Mouse (Mus musculus): ENCODE results near the gene Itsn1.

Gene Itsn1

DNA sequence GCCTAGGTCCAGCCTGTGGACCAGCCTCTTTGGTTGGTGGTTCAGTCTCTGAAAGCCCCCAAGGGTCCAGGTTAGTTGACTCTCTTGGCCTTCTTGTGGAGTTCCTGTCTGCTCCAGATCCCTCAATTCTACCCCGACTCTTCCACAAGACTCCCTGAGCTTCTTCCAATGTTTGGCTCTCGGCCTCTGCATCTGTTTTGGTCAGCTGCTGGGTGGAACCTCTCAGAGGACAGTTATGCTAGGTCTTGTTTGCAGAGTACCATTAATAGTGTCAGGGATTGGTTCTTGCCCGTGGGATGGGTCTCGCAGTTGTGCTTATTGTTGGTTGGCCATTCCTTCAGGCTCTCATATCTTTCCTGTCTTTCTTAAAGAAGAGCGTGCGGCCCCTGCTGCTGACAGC, 39.5 kb downstream of the Itsn1 start:
- no peak for DNase-seq (ENCODE audit: low spot score)

DNA sequence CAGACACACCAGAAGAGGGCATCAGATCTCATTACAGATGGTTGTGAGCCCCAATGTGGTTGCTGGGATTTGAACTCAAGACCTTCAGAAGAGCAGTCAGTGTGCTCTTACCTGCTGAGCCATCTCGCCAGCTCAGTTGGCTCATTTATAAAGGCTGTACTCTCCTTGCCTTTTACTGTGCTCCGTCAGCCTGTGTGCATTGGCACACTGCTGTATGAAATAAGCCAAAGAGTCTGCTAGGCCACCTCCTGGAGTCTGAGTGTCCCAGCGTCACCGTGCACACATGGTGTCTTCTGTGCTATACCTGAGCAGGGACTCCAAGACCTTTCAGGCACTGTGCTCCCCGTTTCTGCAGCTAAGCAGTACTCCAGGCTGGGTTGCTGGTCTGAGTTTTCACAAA, 40.8 kb downstream of the Itsn1 start:
- DNase-seq (ENCODE audit: low spot score) = no peak

DNA sequence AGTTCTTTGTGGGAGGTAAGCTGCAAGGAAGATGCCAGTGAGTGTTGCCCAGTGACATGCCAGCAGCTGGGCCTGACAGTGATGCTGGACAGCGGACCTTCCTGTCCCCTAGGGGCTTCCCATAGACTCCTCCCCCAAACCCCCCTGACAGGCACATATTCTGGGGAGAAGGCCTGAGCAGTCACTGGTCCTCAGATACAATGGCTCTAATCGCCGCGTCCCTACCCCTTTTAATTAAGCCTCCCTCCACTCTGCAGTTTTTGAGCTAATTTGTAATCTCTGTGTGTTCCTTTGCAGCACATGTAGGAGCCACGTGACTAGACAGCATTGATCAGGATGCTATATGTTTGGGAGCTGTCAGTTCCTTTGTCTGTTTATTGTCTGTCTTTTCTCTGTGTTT, 41.6 kb downstream of the Itsn1 start:
- DNase-seq (ENCODE audit: low spot score) = no peak

DNA sequence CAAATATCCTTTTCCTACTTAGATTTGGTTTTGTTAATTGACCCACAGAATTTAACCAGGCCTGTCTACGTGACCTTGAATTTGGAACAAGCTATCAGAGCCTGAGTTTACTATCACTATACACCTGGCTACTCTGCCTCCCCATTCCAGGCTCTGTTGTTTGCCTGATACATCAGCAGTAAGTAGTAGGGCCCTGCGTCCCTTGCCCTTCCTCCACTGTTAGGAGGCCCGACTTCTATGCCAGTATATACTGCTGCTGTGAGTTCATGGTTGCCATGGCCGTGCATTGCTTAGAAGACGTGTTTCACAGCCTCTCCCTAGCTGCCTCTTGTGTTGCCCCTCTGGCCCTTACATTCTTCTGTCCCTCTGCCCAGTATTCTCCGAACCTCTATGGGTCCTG, 42.3 kb downstream of the Itsn1 start:
- no peak for DNase-seq (ENCODE audit: low spot score)

DNA sequence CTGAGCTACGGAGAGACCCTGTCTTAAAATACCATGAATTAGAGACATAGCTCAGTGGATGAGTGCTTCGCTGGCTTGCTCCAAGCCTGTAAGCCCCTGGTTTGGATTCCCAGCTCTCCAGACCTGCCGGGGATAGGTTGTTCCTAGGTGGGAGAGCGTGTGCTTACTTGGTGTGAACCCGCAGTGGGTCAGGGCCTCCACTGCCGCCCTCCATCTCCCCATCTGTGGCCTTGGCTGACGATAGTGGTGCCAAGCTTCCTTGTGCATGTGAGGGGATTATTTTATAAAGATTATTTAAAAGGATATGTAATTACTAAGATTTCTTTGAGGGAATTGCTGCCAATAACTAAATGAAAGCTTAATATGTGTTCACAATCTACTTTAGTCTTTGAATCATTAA, 43.5 kb downstream of the Itsn1 start:
- DNase-seq (ENCODE audit: low spot score) = no peak

DNA sequence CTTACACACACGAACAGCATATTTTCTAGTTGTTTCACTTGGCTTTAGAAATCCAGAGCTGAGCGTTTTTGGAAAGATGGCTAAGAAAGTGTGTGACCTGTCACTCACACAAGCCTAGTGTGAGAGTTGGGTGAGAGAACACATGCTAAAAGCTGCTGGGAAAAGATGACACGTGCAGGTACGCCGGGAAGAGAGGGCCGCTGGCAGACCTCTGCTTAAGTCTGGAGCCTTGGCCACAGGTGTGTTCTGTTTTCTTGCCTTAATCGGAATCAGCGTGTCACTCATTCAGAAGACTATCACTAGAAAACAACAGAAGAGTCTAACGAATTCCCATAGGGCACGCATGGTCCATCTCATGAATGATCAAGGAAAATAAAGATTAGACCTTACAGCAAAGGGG, 50.5 kb downstream of the Itsn1 start:
- no peak for DNase-seq (ENCODE audit: low spot score)

DNA sequence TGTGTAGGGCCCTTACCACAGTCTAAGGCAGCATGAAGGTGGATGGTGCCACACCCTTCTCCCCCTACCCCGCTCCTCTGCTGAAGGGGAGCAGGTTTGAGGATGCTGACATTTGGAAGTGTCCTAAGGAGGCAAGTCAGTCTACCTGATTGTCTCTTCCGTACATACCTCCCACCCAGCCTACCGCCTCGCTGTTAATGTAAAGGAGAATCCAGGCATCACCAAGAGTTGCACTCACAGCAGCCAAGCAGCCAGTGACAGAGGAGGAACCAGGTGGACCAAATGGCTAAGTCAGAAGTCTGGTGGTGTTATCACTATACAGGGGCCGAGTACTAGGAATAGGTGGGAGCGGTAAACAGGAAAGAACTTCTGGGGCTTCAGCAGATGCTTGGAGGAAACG, 51.1 kb downstream of the Itsn1 start:
- DNase-seq (ENCODE audit: low spot score) = no peak

DNA sequence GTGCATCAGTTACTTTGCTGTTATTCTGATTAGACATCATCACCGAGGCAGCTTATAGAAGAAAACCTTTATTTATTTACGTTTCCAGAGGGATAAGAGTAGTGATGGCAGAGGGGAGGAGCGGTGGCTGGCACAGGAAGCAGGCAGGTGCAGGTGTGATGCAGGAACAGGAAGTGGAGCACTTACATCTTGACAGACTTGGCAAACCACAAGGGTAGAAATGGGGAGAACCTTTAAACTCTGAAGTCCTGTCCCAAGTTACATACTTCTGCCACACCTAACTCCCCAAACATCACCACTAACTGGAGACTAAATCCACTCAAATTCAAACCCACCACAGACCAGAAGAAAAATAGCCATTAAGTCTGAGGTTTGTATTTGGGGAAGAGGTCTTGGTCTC, 51.7 kb downstream of the Itsn1 start:
- DNase-seq (ENCODE audit: low spot score) = no peak

DNA sequence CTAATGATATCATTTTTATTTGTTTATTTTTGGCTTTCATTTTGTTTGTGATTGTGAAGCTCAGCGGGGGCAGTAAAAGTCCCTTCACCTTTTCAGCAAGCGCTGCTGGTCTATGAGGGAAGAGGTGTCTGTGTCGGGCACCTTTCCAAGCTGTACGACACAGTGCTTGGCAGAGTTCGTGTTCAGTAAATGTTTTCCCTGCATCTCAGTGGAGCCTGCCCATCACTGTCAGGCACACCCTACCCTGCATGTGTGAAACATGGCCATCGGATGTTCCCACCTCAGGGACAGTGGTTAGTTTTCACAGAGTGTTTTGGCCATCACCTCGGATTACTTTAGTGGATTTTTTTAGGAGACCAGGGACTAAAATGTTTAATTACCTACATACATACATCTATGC, 54.1 kb downstream of the Itsn1 start:
- no peak for DNase-seq (ENCODE audit: low spot score)

DNA sequence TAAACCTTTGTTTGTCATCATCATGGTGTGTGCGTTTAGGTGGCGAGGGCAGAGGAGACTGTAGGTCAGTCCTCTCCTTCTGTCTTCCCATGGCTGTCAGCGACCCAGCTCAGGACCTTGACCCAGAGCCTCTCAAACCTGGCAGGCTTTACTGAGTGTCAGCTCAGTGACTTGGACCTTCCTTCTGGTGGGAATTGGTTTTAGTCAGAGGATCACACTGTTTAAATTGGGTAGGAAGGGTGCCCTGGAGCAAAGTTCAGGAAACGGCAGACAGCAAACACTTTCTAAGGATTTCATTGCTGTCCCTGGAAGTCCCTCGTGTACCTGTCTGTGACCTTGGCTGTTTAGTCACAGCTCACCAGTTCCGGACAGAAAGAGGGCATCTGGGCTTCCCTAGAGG, 55.2 kb downstream of the Itsn1 start:
- DNase-seq (ENCODE audit: low spot score) = no peak

DNA sequence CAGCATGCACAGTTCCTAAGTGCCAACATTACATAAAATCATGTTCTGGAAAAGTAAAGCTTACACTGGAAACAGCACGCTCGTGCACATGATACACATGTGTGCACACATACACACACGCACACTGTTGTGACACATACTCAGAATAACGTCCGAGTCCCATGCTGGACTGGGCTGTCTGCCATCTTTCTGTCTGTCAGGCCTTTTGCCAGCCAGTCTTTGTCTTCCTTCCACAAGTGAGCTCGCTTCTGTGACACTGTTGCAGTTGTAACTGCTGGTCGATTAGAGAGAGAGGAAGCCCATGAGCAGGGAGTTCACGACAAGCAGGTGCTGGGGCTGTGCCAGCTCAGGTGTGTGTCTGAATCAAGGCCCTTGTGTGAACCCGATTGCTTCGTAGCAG, 57.3 kb downstream of the Itsn1 start:
- DNase-seq (ENCODE audit: low spot score) = no peak

DNA sequence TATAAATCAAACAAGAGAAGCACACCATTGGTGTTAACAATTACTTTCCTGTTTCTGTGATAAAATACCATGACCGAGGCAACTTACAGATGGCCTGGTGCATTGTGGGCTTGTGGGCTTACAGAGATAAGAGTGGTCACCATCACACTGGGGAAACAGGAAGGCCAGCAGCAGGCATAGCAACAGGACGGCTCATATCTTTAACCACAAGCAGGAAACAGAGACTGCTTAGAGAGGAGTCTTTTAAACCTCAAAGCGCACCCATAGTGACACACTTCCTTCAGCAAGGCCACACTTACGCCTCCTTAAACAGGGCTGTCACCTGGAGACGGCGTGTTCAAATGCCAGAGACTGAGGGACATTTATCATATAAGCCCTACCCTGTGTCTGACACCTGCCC, 60.6 kb downstream of the Itsn1 start:
- DNase-seq (ENCODE audit: low spot score) = no peak

DNA sequence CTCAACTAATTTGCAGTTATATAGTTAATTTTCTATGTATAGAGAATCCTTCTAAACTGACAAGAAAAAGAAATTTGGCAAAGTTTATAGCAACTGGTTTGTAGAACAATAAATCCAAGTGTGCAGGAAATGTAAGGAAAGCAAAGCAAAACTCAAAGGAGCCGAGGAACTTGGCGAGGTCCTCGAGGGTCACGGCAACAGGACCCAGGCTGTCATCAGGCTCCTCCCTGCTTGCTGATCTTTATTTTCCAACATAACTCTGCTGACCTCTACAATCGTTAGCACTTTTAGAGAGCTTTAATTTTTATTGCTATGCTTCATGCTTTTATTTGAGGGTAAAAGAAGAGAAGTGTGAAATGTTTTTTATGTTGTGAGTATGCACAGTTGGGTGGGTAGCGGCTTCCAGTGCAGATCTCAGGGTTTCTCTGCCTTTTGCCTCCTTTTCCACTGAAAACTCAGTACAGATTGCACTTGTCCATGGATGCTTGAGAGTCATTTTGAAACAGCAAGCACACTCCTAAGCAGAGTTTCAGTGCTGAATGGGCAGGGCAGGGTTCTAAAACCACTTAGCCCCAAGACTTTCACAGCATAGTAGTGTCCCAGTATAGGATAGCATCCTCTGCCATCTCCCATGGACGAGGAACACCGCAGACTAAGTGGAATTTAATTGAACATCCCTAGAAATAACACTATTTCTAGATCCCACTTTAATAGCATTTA, 63.6 kb downstream of the Itsn1 start:
- no peak for DNase-seq (ENCODE audit: low spot score)

DNA sequence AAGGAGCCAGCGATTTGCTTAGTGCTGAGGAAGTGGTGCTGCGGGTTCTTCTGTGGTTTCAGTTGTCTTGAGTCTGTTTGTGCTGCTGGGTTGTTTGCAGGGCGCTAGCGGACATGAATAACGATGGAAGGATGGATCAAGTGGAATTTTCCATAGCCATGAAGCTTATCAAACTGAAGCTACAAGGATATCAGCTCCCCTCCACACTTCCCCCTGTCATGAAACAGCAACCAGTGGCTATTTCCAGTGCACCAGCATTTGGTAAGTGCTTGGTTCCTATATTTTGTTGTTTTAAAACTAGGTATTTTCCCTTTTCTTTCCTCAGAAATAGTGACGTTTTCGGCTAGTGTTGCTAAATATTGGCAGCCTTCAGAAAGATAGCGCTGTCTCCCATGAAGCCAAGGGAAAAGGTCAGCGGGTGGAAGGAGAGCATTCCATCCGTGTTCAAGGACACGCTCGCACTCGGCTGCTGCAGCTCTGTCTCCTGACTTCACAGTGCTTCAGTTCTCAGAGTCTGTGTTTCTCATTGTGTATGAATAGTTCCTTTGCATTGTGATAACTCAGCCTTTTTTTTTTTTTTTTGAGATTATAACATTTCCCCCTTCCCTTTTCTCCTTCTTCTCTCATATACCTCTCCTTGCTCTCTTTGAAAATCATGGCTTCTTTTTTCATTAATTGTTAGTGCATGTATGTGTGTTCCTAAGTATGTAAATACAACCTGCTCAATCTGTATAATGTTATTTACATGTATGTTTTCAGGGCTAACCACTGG, 64.6 kb downstream of the Itsn1 start:
- no peak for DNase-seq (ENCODE audit: low spot score)

DNA sequence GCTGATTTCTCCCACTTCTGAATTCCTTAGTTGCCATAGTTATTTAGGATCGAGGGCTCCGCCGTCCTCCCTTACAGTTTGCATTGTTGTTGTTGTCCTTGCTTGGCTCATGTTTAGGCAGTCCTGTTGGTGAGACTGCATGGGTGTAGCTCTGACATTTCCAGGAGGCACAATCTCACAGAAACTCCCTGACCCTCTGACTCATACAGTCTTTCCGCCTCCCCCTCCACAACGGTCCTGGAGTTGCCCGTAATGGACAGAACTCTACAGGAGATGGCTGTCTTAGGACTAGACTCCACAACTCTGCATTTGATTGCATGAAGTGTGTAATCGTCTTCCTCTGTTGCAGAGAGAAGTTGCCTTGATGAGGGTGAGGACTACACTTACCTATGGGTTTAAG, 65.2 kb downstream of the Itsn1 start:
- DNase-seq (ENCODE audit: low spot score) = no peak

DNA sequence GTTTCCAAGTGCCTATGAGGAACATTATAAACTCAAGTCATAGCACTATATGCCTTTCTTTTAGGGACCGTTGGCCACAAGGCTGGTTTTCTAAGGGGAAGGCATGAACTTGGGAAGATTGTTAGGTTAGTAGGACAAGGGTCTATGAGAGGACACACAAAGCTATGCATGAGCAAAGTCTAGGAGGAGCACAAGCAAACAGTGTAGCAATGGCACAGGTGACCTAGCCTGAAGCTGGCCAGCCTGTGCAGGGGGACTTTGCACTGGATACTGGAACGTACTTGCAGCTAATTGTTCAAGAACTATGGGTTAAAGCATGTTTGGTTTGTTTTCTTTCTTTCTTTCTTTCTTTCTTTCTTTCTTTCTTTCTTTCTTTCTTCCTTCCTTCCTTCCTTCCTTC, 66.0 kb downstream of the Itsn1 start:
- DNase-seq (ENCODE audit: low spot score) = no peak

DNA sequence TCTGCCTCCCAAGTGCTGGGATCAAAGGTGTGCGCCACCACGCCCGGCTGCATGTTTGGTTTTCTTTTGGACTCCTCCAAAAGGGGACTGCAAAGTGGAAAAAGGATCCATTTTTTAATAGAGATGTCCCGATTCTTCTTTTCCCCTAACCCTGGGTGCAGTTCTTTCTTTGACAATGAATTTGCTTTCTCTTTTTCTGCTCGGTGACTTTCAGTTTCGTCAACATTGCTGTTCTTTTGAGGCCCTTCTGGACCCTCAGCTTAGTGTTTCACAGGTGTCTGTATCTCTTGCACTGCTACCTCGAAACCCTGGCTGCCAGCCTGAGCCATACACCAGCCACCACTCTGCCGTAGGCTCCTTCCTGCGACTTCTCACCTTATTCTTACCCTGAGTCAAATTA, 66.5 kb downstream of the Itsn1 start:
- no peak for DNase-seq (ENCODE audit: low spot score)

DNA sequence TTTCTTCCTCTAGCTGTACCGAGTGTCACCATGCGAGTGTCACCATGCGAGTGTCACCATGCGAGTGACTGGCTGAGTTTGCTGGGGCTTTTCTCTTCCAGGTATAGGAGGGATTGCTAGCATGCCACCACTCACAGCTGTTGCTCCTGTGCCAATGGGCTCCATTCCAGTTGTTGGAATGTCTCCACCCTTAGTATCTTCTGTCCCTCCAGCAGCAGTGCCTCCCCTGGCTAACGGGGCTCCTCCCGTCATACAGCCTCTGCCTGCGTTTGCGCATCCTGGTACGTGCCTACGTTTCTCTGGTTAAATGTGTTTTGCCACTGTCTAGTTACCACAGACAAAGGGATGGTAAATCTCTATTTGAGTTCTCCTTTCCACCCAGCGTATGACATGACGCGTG, 72.3 kb downstream of the Itsn1 start:
- no peak for DNase-seq (ENCODE audit: low spot score)

DNA sequence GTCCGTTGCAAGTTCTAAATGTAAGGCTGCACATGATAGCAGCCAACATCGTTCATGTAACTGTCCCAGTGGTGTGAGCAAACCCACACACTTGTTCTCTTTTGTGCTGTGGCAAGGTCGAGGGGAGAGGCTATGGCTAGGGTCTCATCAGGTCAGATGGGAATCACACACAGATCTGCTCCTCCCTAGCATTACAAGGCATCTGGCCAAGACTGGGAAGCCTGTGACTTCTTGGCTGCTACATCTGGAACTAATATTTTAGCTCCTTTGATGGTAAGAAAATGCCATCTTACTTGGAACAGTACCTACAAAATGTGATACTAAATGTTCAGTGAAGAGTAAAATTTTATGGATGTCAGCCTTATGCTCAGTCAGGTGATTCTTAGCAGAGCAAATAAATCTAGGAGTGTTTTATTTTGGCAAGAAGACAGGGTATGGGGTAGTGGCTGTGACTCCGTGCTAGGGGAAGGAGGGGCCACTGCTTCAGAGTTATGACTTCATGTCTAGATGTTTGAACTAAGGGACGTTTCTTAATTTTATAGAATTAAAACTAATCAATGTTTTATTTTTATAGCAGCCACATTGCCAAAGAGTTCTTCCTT, 73.5 kb downstream of the Itsn1 start:
- no peak for DNase-seq (ENCODE audit: low spot score)

DNA sequence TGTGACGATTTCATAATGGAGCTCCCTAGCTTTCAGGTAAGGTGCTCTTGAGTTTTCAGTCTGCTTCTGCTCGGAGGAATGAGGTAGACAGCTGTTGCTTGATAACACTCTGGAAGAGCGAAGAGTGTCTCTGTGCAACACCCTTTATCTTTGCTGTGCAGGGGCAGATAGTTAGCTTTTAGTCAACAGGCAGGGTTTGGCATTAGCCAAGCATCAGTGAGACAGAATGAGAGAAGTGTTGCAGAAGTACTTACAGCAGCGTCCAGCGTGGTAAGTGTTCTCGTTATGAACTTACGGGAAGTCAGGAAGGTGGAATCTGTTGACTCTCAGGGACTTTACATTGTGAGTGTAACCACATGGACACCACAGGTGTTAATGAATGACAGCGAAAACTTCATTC, 75.3 kb downstream of the Itsn1 start:
- no peak for DNase-seq (ENCODE audit: low spot score)

DNA sequence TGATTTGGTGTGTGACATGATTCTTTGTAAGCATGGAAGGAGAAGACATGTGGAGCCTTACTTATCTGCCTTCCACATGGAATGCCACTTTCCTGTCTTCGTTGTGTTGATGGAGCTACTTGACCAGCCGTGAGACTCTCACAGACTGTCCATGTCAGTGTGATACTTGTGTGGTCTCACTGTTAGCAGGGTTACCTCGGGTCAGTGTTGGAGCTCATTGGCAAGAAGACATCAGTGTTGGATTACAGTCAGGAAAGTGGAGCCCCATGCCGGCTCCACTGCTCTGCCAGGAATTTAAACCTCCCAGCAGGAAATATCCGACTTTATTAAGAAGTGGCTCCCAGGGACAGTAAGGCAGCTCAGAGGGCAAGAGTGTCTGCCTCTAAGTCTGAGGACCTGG, 75.8 kb downstream of the Itsn1 start:
- DNase-seq (ENCODE audit: low spot score) = no peak

DNA sequence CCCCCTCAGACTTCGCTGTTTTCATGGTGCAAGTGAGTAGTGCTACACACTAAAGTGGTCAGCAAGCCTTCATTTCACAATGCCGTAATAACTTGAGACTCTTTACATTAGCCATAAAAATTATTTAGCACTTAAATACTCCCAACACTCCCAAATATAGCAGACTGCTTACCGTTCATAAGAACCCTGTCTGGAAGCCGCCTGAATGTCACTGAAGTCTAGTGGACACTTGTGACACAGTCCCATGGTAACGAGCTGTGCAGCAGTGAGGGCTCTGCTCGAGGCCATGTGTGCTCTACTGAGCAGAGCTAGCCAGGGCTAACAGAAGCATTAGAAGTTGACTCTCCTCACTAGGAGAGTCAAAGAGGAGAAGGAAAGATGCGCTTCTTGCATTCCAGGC, 81.2 kb downstream of the Itsn1 start:
- DNase-seq (ENCODE audit: low spot score) = no peak

DNA sequence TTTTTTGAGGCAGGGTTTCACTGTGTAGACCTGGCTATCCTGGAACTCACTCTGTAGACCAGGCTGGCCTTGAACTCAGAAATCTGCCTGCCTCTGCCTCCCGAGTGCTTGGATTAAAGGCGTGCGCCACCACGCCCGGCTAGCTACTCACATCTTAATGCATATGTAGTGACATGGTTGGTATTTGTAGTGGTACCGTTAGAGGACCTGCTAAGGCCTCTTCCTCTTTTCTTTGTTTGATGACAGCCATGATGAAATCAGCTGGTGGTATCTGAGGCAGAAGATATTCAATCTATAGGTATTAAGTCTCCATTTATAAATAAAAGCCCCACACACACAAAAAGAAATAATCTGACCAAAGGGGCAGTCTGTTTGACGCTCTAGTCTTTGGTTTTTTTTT, 82.3 kb downstream of the Itsn1 start:
- DNase-seq (ENCODE audit: low spot score) = no peak

DNA sequence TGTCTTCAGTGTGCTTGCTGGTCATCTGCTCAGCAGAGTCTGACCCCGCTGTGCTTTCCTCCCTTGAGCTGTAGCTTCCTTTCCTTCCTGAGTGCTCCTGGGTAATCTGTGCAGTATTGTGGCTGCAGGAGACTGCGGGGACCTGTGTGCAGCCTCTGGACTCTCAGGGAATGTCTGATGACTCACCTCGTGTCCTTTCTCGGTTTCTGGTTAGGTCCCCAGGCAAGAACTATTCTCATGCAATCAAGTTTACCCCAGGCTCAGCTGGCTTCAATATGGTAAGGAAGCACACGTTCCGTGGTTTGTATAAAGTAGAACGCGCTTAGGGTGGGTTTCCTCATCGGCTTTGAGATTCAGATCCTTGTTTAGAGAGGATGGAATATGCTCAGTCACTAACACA, 82.8 kb downstream of the Itsn1 start:
- no peak for DNase-seq (ENCODE audit: low spot score)
